Mouse (Mus musculus): Measurements from ENCODE around the gene Lingo2. TPM values are rescaled to one million over a fixed set of nuclear protein-coding genes. Genes with fewer than 3 reads are reported as not detected.
"Not testable (repeated sequence)": the region's sequence is repeated elsewhere in the genome, so short reads cannot be mapped to it uniquely, and the experiment has no call there.

Gene Lingo2
- polyA plus RNA-seq, 1 experiment from 2014 or later: 31.2 TPM

DNA sequence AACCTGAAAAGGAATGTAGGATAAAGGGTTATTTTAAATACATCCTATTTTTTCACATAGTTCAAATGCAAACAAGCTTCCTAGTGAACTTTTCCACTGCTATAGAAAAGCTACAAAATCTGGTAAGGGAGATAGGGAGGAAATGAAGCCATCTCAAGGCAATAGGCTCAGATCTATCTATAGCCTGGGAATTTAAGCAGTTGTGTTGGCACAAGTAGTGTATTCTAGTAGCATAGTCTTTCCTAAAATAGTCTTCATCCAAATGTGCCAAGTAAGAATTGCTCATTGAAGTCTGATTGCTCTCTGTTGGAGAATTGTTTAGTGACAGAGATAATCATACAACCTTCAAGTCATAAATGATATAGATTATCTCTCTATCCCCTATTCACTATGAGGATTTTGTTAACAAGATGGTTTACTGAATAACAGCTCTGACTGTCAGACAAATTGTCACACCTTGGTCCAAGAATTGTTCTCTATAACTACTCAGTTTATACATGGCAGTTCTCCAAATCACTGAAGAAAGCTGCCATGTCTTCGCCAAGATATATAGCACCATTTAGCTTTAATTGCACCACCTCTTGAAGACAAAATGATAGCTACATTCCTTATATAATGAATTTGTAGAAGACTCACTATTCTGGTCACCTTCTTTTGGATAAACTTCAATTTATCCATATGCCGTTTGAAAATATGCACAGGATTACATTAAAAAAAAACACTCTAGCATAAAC is 688.9 kb downstream of the Lingo2 start:
- WGBS: 70% methylated on average over 2 of the region's 2 CpGs
- no peak overlapping the region for H3K27ac ChIP-seq (replicated peaks)
- H3K9ac ChIP-seq (replicated peaks): no peak overlapping the region
- no peak overlapping the region for H3K4me3 ChIP-seq
- no peaks in the 10 kb centered on the region for H3K9me3 ChIP-seq
- H3K36me3 ChIP-seq: no peaks in the 10 kb centered on the region
- H3K27me3 ChIP-seq: no peaks in the 10 kb centered on the region
- no peaks in the 10 kb centered on the region for H3K4me1 ChIP-seq
- no peak overlapping the region for H3K4me2 ChIP-seq (replicated peaks)
- no peak for ATAC-seq (replicated peaks)

DNA sequence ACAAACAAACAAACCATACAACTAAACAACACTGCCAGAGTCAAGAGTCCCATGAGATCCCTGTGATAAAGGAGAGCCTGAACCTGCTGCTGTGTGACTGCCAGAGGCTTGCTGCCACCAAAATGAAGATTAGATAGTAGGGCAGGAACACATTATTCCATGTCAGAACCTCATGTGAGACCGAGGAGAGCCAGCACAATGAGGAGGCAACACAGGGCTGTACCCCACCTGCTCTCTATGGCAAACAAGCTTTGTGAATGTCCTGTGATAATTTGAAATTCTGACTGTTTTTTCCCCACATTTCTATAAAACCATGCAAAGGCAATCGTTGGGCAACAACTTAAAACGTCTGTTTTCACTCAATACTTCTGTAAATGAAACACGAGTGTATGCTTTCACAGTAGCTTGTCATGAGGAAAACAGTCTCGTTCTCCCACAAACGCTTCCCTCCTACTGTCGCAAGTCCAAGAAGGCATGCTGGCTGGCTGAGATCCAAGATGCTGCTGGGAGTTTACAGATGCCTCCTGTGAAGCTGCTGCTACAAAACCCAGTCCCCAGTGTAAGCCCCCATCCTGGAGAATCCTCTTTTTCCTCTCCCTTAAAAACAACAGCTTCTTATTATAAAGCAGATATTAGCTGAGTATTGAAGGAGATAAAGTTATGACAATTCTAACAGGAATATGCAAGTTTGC is 765.2 kb downstream of the Lingo2 start:
- H3K36me3 ChIP-seq: no peaks in the 10 kb centered on the region
- H3K9ac ChIP-seq (replicated peaks): no peak overlapping the region
- H3K27ac ChIP-seq (replicated peaks): no peak overlapping the region
- 12% methylated on average over 7 of the region's 7 CpGs for WGBS
- peak; percentile 81 for ATAC-seq (replicated peaks)
- peaks cover 23% of the 10 kb centered on the region for H3K4me1 ChIP-seq
- H3K4me3 ChIP-seq: no peak overlapping the region
- H3K9me3 ChIP-seq: no peaks in the 10 kb centered on the region
- no peaks in the 10 kb centered on the region for H3K27me3 ChIP-seq
- H3K4me2 ChIP-seq (replicated peaks): peak overlapping the region; percentile 19

DNA sequence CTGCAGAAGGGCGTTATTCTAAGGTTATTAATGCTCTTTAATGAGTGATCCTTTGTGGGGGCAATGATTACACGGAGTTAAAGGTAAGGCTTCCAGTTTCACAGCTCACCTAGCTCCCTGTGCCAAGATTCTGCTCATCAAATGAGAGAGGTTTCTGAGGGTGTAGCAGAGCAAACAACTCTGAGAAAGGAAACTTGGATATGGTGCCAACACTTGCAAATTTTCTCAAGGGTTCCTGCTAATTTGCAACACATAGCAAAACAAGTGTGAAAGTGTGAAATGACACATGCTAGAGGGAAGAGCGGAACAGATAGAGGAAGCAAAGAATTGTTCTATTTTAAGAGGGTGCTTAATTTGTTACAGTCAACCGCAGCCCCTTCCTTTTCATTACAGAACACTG is 767.9 kb downstream of the Lingo2 start:
- Histone ChIP-seq H3K27ac (replicated peaks) (peak overlapping the region; percentile 31; the same call in 1 of the 2 replicates), H3K9ac (replicated peaks) (no peak overlapping the region), H3K27me3 (no peaks in the 10 kb centered on the region), H3K9me3 (no peaks in the 10 kb centered on the region), H3K4me3 (no peak overlapping the region), H3K4me2 (replicated peaks) (no peak overlapping the region), H3K4me1 (peaks cover 27% of the 10 kb centered on the region), H3K36me3 (no peaks in the 10 kb centered on the region)
- 22% methylated on average over 4 of the region's 4 CpGs for WGBS
- ATAC-seq (replicated peaks): peak; percentile 66

DNA sequence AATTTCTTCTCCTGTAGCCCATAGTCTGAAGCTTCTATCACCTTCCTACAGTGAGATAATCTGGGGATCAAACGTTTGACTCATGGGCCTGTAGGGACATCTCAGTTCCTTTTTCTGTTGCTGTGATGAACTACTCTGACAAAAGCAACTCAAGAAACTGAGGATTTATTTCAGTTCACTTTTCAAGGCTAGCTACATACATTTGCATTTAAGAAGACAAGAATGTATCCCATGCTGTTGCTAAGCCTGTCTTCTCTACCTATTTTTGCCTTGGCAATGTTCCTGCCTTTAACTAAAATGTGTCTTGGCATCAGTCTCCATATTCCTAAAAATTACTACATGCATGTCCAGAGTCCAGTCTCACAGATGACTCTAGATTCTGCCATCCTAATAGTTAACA is 781.4 kb downstream of the Lingo2 start:
- Histone ChIP-seq H3K9ac (replicated peaks) (no peak overlapping the region), H3K4me1 (no peaks in the 10 kb centered on the region), H3K9me3 (no peaks in the 10 kb centered on the region), H3K4me2 (replicated peaks) (no peak overlapping the region), H3K27me3 (no peaks in the 10 kb centered on the region), H3K4me3 (no peak overlapping the region), H3K27ac (replicated peaks) (no peak overlapping the region), H3K36me3 (no peaks in the 10 kb centered on the region)
- no peak for ATAC-seq (replicated peaks)
- 42% methylated on average over 1 of the region's 1 CpGs for WGBS

DNA sequence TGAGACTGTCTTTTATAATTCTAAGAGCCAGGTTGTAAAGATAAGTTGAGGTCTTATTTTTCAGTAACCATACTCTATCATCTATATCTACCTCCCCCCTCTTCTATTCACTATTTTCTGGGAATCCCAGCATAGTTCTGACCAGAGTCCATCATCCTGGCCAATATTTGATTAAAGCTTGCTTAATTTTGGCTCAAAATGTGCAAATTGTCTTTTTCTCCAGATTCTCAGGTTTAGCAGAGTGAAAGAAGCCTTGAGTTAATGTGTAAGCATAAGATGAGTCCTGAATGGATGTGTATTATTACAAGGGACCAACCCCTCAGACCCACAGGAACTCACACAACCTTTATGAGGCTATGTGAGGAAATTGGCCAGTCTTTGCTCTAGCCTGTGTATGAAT is 820.2 kb downstream of the Lingo2 start:
- H3K4me2 ChIP-seq (replicated peaks): no peak overlapping the region
- ATAC-seq (replicated peaks): no peak
- H3K27me3 ChIP-seq: no peaks in the 10 kb centered on the region

DNA sequence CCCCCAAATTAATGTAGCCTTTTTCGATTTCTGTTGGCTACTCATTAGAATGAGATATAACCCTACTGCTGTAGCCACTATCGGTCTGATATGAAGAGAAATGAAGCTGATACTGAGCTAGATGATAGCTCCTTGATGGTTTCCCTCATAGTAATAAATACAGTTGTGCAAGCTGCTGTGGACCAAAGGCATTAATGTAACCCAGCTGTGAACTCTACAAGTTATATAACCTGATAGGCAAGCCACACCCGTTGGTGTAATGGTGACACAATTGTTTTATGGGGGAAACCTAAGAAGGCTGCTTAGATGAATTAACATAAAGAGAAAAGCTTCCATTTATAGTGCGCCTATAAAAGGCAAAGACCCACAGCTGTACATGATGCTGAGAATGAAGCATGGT is 856.1 kb downstream of the Lingo2 start:
- Histone ChIP-seq H3K9ac (replicated peaks) (no peak overlapping the region), H3K27me3 (no peaks in the 10 kb centered on the region), H3K36me3 (no peaks in the 10 kb centered on the region), H3K9me3 (no peaks in the 10 kb centered on the region), H3K4me2 (replicated peaks) (no peak overlapping the region), H3K4me3 (no peak overlapping the region), H3K4me1 (no peaks in the 10 kb centered on the region), H3K27ac (replicated peaks) (no peak overlapping the region)
- WGBS: 91% methylated on average over 4 of the region's 4 CpGs
- no peak for ATAC-seq (replicated peaks)

More for the DNA sequence above, 820.2 kb downstream of the Lingo2 start:
- no peak overlapping the region for H3K9ac ChIP-seq (replicated peaks)
- no peak overlapping the region for H3K27ac ChIP-seq (replicated peaks)
- H3K4me1 ChIP-seq: no peaks in the 10 kb centered on the region
- H3K4me3 ChIP-seq: no peak overlapping the region
- no peaks in the 10 kb centered on the region for H3K9me3 ChIP-seq
- no peaks in the 10 kb centered on the region for H3K36me3 ChIP-seq

DNA sequence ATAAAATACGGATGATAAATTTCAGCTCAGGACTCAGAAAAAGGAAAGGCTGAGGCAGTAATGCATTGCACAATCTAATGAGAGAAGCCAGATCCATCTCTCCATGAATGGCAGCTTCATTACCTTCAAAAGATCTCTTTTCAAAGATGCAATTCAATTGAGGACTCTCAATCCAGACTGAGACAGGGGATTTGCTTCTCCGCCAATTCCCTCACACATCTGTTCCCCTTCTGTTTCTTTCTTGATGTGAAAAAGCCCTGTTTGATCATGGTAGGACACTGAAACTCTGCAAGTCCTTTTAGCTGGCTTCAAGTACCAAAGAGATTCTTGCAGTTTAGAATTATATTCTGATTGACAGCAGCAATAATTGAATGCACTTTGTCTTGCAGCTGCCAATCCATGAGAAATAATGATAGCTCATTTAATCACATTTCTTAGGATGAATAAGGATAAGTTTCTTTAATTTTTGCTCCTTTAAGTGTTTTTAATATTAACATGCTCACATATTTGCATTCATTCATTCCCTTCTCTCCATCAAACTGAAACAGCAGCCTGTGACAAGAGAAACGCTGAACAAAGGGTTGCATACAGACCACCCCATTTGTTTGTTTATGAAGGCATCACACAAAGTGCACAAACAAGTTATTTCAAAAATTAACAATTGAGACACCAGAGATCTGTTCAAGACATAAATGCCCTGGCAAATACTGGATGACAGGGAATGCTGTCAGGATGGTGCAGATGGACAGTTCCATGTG is 870.3 kb downstream of the Lingo2 start:
- Histone ChIP-seq H3K4me3 (no peak overlapping the region), H3K27me3 (no peaks in the 10 kb centered on the region), H3K27ac (replicated peaks) (peak overlapping the region; percentile 34), H3K9me3 (no peaks in the 10 kb centered on the region), H3K4me1 (peaks cover 10% of the 10 kb centered on the region), H3K9ac (replicated peaks) (no peak overlapping the region), H3K4me2 (replicated peaks) (no peak overlapping the region), H3K36me3 (no peaks in the 10 kb centered on the region)
- ATAC-seq (replicated peaks): peak; percentile 66
- WGBS: 16% methylated on average over 3 of the region's 3 CpGs

DNA sequence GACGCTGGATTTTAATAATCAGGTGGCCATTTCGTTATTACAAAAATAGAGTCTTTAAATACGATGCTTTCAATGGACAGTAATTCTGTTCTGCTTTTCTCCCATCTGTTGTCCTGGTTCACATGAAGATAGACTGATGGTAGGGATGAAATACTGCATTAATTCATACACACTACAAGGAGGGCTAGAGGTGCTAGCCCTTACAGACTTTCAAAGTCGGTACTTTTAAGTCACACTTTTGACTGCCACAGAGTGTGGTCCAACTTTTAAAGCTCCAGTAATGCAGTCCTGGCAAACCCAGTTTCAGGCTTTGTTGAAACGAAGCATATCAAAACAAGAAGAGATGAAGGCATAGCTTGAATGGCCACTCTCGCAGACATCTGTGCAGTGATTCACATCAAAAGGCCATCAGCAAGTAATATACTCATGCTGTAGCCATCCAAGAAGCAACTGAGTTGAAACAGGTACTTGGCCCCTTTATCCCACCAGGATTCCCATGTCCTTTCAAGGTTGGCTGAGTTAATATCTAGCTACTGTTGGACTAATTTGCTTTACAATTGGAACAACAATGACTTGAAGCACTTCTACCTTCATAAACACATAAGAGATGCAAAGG is 872.5 kb downstream of the Lingo2 start:
- no peaks in the 10 kb centered on the region for H3K36me3 ChIP-seq
- no peak overlapping the region for H3K4me2 ChIP-seq (replicated peaks)
- peak; percentile 51; the same call in 1 of the 2 replicates for ATAC-seq (replicated peaks)
- no peak overlapping the region for H3K9ac ChIP-seq (replicated peaks)
- H3K9me3 ChIP-seq: no peaks in the 10 kb centered on the region
- H3K27ac ChIP-seq (replicated peaks): no peak overlapping the region
- WGBS: 83% methylated on average over 6 of the region's 6 CpGs
- H3K27me3 ChIP-seq: no peaks in the 10 kb centered on the region
- peaks cover 10% of the 10 kb centered on the region for H3K4me1 ChIP-seq
- no peak overlapping the region for H3K4me3 ChIP-seq

DNA sequence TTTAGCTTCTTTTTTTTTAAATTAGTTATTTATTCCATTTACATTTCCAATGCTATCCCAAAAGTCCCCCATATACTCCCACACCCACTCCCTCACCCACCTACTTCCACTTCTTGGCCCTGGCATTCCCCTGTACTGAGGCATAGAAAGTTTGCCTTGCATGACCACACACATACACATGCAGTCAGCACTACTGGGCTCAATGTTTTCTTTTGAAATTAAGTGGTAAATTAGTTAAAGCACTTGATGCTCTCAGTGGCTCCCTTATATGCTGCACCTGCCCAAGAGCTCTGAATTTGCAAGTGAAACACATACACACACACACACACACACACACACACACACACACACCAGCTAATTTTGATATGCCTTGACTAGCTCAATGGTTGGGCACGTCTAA is 886.8 kb downstream of the Lingo2 start:
- not testable (repeated sequence) for H3K9ac ChIP-seq (replicated peaks); H3K9me3 ChIP-seq; H3K4me3 ChIP-seq; ATAC-seq (replicated peaks); H3K36me3 ChIP-seq; H3K27me3 ChIP-seq; H3K4me2 ChIP-seq (replicated peaks); H3K4me1 ChIP-seq; H3K27ac ChIP-seq (replicated peaks)
- WGBS: 74% methylated on average over 1 of the region's 1 CpGs

DNA sequence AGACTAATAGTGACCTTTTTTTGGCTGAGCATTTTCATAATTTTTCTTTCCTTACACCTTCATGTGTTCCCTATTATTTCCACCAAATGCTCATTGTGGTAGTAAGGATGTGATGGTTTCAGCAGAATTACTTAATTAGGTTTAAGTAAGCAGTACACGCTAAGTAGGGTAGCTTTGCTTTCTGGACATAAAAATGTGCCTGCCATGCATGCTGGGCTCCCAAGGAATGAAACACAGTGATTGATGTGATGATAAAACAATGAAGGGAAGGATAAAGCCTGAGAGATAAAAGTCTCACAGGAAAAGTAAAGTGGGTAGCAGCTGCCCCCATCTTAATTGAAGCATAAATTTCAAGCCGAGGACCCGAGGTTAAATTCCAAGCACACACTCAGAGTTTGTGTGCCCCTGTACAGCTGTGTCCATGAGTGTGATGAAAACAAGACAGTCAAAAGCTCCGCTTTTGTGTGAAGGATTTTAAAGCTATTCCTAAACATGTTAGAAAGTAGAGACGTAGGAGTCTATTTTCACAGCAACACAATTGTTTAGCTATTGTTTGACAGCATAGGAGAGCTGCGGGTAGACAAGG is 898.7 kb downstream of the Lingo2 start:
- Histone ChIP-seq H3K4me1 (no peaks in the 10 kb centered on the region), H3K27ac (replicated peaks) (no peak overlapping the region), H3K9ac (replicated peaks) (no peak overlapping the region), H3K9me3 (no peaks in the 10 kb centered on the region), H3K4me3 (no peak overlapping the region), H3K36me3 (no peaks in the 10 kb centered on the region), H3K4me2 (replicated peaks) (no peak overlapping the region), H3K27me3 (no peaks in the 10 kb centered on the region)
- ATAC-seq (replicated peaks): no peak
- 29% methylated on average over 6 of the region's 6 CpGs for WGBS

DNA sequence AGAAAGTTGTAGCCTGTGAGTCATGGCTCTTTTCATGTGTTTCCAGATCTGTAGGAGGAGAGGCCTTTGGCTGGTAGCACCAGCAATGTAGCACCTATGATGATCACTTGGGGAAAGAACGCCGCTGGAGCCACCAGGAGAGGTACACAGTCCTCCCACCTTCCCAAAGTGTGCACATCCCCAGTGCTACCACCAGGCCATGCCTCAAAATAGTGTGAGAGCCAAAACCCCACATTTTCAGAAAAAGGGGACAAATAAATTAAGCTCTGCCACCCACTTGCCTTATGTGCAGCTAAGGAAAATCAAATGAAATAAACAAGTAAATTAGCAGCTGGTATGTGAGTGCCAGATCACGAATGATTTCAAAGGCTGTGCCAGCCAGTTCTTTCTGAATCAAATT is 911.2 kb downstream of the Lingo2 start:
- no peaks in the 10 kb centered on the region for H3K9me3 ChIP-seq
- H3K27me3 ChIP-seq: no peaks in the 10 kb centered on the region
- ATAC-seq (replicated peaks): no peak; the same call in 1 of the 2 replicates
- no peak overlapping the region; the same call in 1 of the 2 replicates for H3K27ac ChIP-seq (replicated peaks)
- no peak overlapping the region for H3K9ac ChIP-seq (replicated peaks)
- H3K36me3 ChIP-seq: no peaks in the 10 kb centered on the region
- WGBS: 69% methylated on average over 3 of the region's 3 CpGs
- no peak overlapping the region for H3K4me2 ChIP-seq (replicated peaks)
- H3K4me1 ChIP-seq: no peaks in the 10 kb centered on the region
- H3K4me3 ChIP-seq: no peak overlapping the region

DNA sequence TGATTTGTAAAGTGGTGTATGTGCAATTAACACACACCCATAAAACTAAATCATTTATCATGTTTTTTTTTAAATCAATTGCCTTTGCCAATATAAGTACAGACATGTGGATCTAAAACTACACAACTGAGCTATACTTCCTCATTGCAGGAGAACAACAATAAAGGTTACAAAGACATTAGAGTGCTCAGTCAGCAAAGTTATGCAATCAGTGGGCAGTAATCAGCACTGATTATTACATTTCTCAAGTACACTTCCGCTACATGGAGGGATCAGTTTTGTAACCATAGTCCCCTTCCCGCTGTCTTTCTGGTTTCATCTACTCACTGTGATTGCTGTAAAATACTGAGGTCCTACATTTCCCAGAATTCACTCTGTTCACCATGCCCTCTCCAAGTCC is 912.8 kb downstream of the Lingo2 start:
- Histone ChIP-seq H3K36me3 (no peaks in the 10 kb centered on the region), H3K4me1 (no peaks in the 10 kb centered on the region), H3K4me2 (replicated peaks) (no peak overlapping the region), H3K27me3 (no peaks in the 10 kb centered on the region), H3K4me3 (no peak overlapping the region), H3K9me3 (no peaks in the 10 kb centered on the region), H3K9ac (replicated peaks) (no peak overlapping the region), H3K27ac (replicated peaks) (no peak overlapping the region)
- WGBS: 93% methylated on average over 2 of the region's 2 CpGs
- no peak for ATAC-seq (replicated peaks)
